Mouse (Mus musculus) kidney, adult 2 months (tissue): Measurements from ENCODE around the gene 4930438A08Rik. TPM values are rescaled to one million over a fixed set of nuclear protein-coding genes. Genes with fewer than 3 reads are reported as not detected.

Experiments
- DNase-seq: peaks from one replicate; pipeline ENCODE4 v3.0.0; 2021
- H3K27ac ChIP-seq: fragments of 200-500 bp; 2 replicates; pipeline ENCODE4 v1.5.1; 2012; ENCODE audit warnings: low read depth, low read length, control low read depth, inconsistent platforms; ENCODE audit not compliant: insufficient read depth
- H3K27me3 ChIP-seq: fragments of 200-500 bp; replicated peaks from 2 replicates; pipeline ENCODE4 v1.6.1; 2012; ENCODE audit warnings: mild to moderate bottlenecking, moderate library complexity, low read length, inconsistent platforms; ENCODE audit not compliant: control insufficient read depth, insufficient read depth
- H3K36me3 ChIP-seq: fragments of 200-500 bp; 2 replicates; pipeline ENCODE4 v1.6.1; 2012; ENCODE audit warnings: mild to moderate bottlenecking, moderate library complexity, low read length, inconsistent platforms; ENCODE audit not compliant: control insufficient read depth, insufficient read depth
- H3K4me1 ChIP-seq: fragments of 200-500 bp; 2 replicates; pipeline ENCODE4 v1.6.1; 2011; ENCODE audit warnings: low read length; ENCODE audit not compliant: control insufficient read depth, insufficient read depth
- H3K4me3 ChIP-seq: fragments of 200-500 bp; 2 replicates; pipeline ENCODE4 v1.5.1; 2011; ENCODE audit warnings: mild to moderate bottlenecking, low read depth, low read length, control low read depth; ENCODE audit not compliant: insufficient read depth
- CTCF ChIP-seq: fragments of 200-500 bp; conservative IDR thresholded peaks from 2 replicates; pipeline ENCODE4 v1.5.1; 2011; ENCODE audit warnings: low read depth, mild to moderate bottlenecking, control low read depth, low read length, moderate library complexity, mixed read lengths; ENCODE audit not compliant: insufficient read depth, insufficient read length
- POLR2A ChIP-seq: fragments of 200-500 bp; IDR thresholded peaks from one replicate; pipeline ENCODE4 v1.6.1; 2011; ENCODE audit warnings: low read depth, low read length, control low read depth
- WGBS: fragments of 180-500 bp; shearing (Covaris S2); methylation state at CpG from one replicate; pipeline ENCODE4 v1.1.7; 2018; 5-methylcytosine and 5-hydroxymethylcytosine counted together
- polyA plus RNA-seq: library from polyadenylated mRNA; depleted of rRNA; stranded (reverse); fragments of >200 nt; gene quantifications from 2 replicates; pipeline ENCODE4 v1.2.3, GENCODE M21; 2012

Gene 4930438A08Rik
- polyA plus RNA-seq, 1 experiment = not detected

GRCm38 (mm10) chr11:58281970-58282496 is 7.4 kb downstream of the 4930438A08Rik start:
- Histone ChIP-seq H3K27ac (no peak overlapping the region), H3K4me1 (no peaks in the 10 kb centered on the region), H3K27me3 (no peaks in the 10 kb centered on the region), H3K4me3 (no peak overlapping the region), H3K36me3 (no peaks in the 10 kb centered on the region)
- DNase-seq = no peak
- 84% methylated on average over 13 of the region's 13 CpGs for WGBS
- TF ChIP-seq POLR2A = no peak
- no peak for TF ChIP-seq CTCF

GRCm38 (mm10) chr11:58282518-58282917 is 7.9 kb downstream of the 4930438A08Rik start:
- DNase-seq = no peak
- Histone ChIP-seq H3K4me3 (no peak overlapping the region), H3K36me3 (no peaks in the 10 kb centered on the region), H3K27ac (no peak overlapping the region), H3K27me3 (no peaks in the 10 kb centered on the region), H3K4me1 (no peaks in the 10 kb centered on the region)
- TF ChIP-seq POLR2A = no peak
- TF ChIP-seq CTCF = no peak
- WGBS = 78% methylated on average over 5 of the region's 5 CpGs

GRCm38 (mm10) chr11:58289992-58290682 is 15.5 kb downstream of the 4930438A08Rik start:
- H3K4me3 ChIP-seq = no peak overlapping the region
- H3K27me3 ChIP-seq = no peaks in the 10 kb centered on the region
- no peak for TF ChIP-seq CTCF
- no peak for TF ChIP-seq POLR2A
- no peak overlapping the region for H3K27ac ChIP-seq
- no peaks in the 10 kb centered on the region for H3K4me1 ChIP-seq
- WGBS = 80% methylated on average over 9 of the region's 9 CpGs
- no peaks in the 10 kb centered on the region for H3K36me3 ChIP-seq
- DNase-seq = no peak

GRCm38 (mm10) chr11:58290812-58291211 is 16.2 kb downstream of the 4930438A08Rik start:
- Histone ChIP-seq H3K27me3 (no peaks in the 10 kb centered on the region), H3K27ac (no peak overlapping the region), H3K4me1 (no peaks in the 10 kb centered on the region), H3K36me3 (no peaks in the 10 kb centered on the region), H3K4me3 (no peak overlapping the region)
- no peak for TF ChIP-seq CTCF
- no peak for TF ChIP-seq POLR2A
- no peak for DNase-seq
- 87% methylated on average over 4 of the region's 4 CpGs for WGBS

GRCm38 (mm10) chr11:58292791-58293190 is 18.2 kb downstream of the 4930438A08Rik start:
- H3K27me3 ChIP-seq = no peaks in the 10 kb centered on the region
- no peak overlapping the region for H3K27ac ChIP-seq
- no peak overlapping the region for H3K4me3 ChIP-seq
- no peaks in the 10 kb centered on the region for H3K36me3 ChIP-seq
- DNase-seq = no peak
- WGBS = 67% methylated on average over 4 of the region's 4 CpGs
- H3K4me1 ChIP-seq = no peaks in the 10 kb centered on the region
- TF ChIP-seq POLR2A (no peak), CTCF (no peak)

- Histone ChIP-seq H3K36me3 (no peaks in the 10 kb centered on the region), H3K27me3 (no peaks in the 10 kb centered on the region), H3K27ac (no peak overlapping the region), H3K4me1 (no peaks in the 10 kb centered on the region), H3K4me3 (no peak overlapping the region)
- no peak for DNase-seq
- no peak for TF ChIP-seq CTCF
- no peak for TF ChIP-seq POLR2A
- WGBS = 43% methylated on average over 6 of the region's 6 CpGs
These were observed 22.8 kb downstream of the 4930438A08Rik start for GRCm38 (mm10) chr11:58297396-58297795.

- no peaks in the 10 kb centered on the region for H3K36me3 ChIP-seq
- WGBS = 19% methylated on average over 13 of the region's 13 CpGs
- DNase-seq = peak; percentile 72
- H3K27ac ChIP-seq = no peak overlapping the region
- peak; percentile 72 for TF ChIP-seq CTCF
- no peak for TF ChIP-seq POLR2A
- H3K27me3 ChIP-seq = no peaks in the 10 kb centered on the region
- H3K4me3 ChIP-seq = peak overlapping the region; percentile 22; the same call in 1 of the 2 replicates
- no peaks in the 10 kb centered on the region; the same call in 1 of the 2 replicates for H3K4me1 ChIP-seq
These were observed 26.5 kb downstream of the 4930438A08Rik start for GRCm38 (mm10) chr11:58301057-58301456.
